Comparison of ENCODE assay signal across 25 mouse cellular contexts in the genomic region with DNA sequence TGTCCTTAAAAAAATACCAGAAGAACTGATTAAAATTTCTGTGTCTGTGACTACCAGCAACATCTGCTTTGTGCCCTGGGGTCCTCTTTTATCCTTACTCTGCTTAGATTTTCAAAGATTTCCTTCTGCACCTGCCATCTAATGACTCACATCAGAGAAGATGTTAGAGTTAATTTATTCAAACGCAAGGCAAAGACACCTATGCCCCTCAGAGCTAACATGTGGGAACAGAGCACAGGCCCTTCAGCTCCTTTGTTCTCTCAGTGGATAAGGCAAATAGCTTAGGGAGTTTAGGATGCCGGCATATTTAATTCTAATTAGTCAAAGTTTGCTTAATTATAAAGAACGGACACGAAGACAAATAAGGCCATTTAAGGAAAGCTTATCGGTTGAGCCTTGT.
"Had no signal": no experiment of that assay in that cellular context is flagged by ENCODE, and none has a peak within 500 bp of the region (broad histone marks: within the 10 kb centered on the region; RNA-seq: fewer than 3 reads in every experiment).

No protein-coding gene starts in this region.

- H3K27me3 ChIP-seq: heart, embryonic 13.5 days; heart, embryonic 15.5 days; hindbrain, embryonic 13.5 days; hindbrain, embryonic 15.5 days; kidney, embryonic 15.5 days; limb, embryonic 13.5 days had no signal

- H3K4me3 ChIP-seq: heart, adult 2 months; heart, embryonic 13.5 days; heart, embryonic 15.5 days; hindbrain, embryonic 13.5 days; hindbrain, embryonic 15.5 days; kidney, embryonic 15.5 days; limb, embryonic 13.5 days had no signal

- H3K4me1 ChIP-seq: heart, embryonic 13.5 days; heart, embryonic 15.5 days; hindbrain, embryonic 13.5 days; hindbrain, embryonic 15.5 days; kidney, embryonic 15.5 days; limb, embryonic 13.5 days had no signal

- H3K4me2 ChIP-seq: heart, embryonic 11.5 days; heart, embryonic 13.5 days; heart, embryonic 15.5 days; hindbrain, embryonic 13.5 days; hindbrain, embryonic 15.5 days; kidney, embryonic 15.5 days; limb, embryonic 13.5 days had no signal

- ATAC-seq: forebrain, postnatal 0 days; hindbrain, postnatal 0 days; intestine, embryonic 16.5 days had no signal

- DNase-seq: forebrain, postnatal 0 days; gastrocnemius, postnatal 14 days; gastrocnemius, postnatal 36 days; heart, adult 11 months; heart, adult 2 months; heart, postnatal 14 days; heart, postnatal 36 days; kidney, adult 11 months; kidney, adult 2 months; kidney, adult 9 months; kidney, postnatal 14 days; kidney, postnatal 36 days; layer of hippocampus, adult 9-11 months; layer of hippocampus, postnatal 36 days; left cerebral cortex, postnatal 4 days had no signal

- H3K9me3 ChIP-seq: heart, embryonic 13.5 days; heart, embryonic 15.5 days; hindbrain, embryonic 13.5 days; hindbrain, embryonic 15.5 days; kidney, embryonic 15.5 days; limb, embryonic 13.5 days had no signal

- H3K9ac ChIP-seq: forebrain, postnatal 0 days; heart, embryonic 13.5 days; heart, embryonic 15.5 days; hindbrain, embryonic 13.5 days; hindbrain, embryonic 15.5 days; kidney, embryonic 15.5 days; limb, embryonic 13.5 days had no signal

- H3K27ac ChIP-seq: heart, adult 2 months; heart, embryonic 13.5 days; heart, embryonic 15.5 days; hindbrain, embryonic 13.5 days; hindbrain, embryonic 15.5 days; hindbrain, postnatal 0 days; kidney, embryonic 15.5 days; kidney, postnatal 0 days; limb, embryonic 13.5 days had no signal

- H3K36me3 ChIP-seq: heart, embryonic 13.5 days; heart, embryonic 15.5 days; hindbrain, embryonic 13.5 days; hindbrain, embryonic 15.5 days; kidney, embryonic 15.5 days; limb, embryonic 13.5 days had no signal
